Mouse (Mus musculus) frontal cortex, postnatal 25 days (tissue): Measurements from ENCODE around the gene Helz.

Source experiments
- DNase-seq, 2 experiments: peaks; one replicate each; pipeline ENCODE4 v3.0.0; 2022; ENCODE audit warnings: low spot score in 2 of 2

Helz gene

GRCm38 (mm10) chr11:107721057-107721456 lies 173.3 kb downstream of the Helz start:
- no peak for DNase-seq

- DNase-seq: no peak
Observed at GRCm38 (mm10) chr11:107724603-107725002, 176.9 kb downstream of the Helz start.

- no peak for DNase-seq
Observed at GRCm38 (mm10) chr11:107728073-107728863, 180.5 kb downstream of the Helz start.

GRCm38 (mm10) chr11:107729141-107729540 lies 181.4 kb downstream of the Helz start:
- DNase-seq: no peak

- no peak for DNase-seq
Observed at GRCm38 (mm10) chr11:107730940-107731339, 183.2 kb downstream of the Helz start.

- no peak for DNase-seq
Observed at GRCm38 (mm10) chr11:107731498-107731897, 183.8 kb downstream of the Helz start.

- DNase-seq: no peak
Observed at GRCm38 (mm10) chr11:107734133-107734532, 186.4 kb downstream of the Helz start.

GRCm38 (mm10) chr11:107737886-107738285 lies 190.2 kb downstream of the Helz start:
- DNase-seq: no peak

GRCm38 (mm10) chr11:107738418-107739099 lies 190.8 kb downstream of the Helz start:
- no peak for DNase-seq

- DNase-seq: no peak
Observed at GRCm38 (mm10) chr11:107743100-107743499, 195.4 kb downstream of the Helz start.
